Comparison of ENCODE assay signal across 8 mouse cellular contexts in genomic region chr9:63123451-63124438, GRCm38 (mm10). TPM values are rescaled to one million over a fixed set of nuclear protein-coding genes. Genes with fewer than 3 reads are reported as not detected.
DNase-seq lines count a peak whose midpoint lies in the region; ATAC-seq and TF ChIP-seq lines count a peak whose summit lies in the region.

No protein-coding gene starts in this region.

- H3K36me3 ChIP-seq in hindbrain, embryonic 11.5 days (ENCODE audit: control insufficient read depth, insufficient read depth, low read length) = no peaks in the 10 kb centered on the region
- H3K36me3 ChIP-seq in lung, postnatal 0 days (ENCODE audit: insufficient read depth, low read length) = no peaks in the 10 kb centered on the region

- 0 out of 2 replicates have a peak, but pooled peaks cover 2% of the 10 kb centered on the region for H3K4me1 ChIP-seq in hindbrain, embryonic 11.5 days (replicated peaks; ENCODE audit: control insufficient read depth, insufficient read depth, low read length)
- no peaks in the 10 kb centered on the region for H3K4me1 ChIP-seq in lung, postnatal 0 days (ENCODE audit: insufficient read depth, low read depth, low read length)

- 0 out of 2 replicates have a peak, but pooled peaks have one; percentile 23 for TF ChIP-seq EP300 in lung, postnatal 0 days (IDR thresholded peaks at IDR 0.05)

- WGBS in hindbrain, embryonic 11.5 days = 7% methylated on average over 30 of the region's 30 CpGs
- WGBS in lung, postnatal 0 days = 5% methylated on average over 30 of the region's 30 CpGs

- no peaks in the 10 kb centered on the region for H3K27me3 ChIP-seq in hindbrain, embryonic 11.5 days (ENCODE audit: control insufficient read depth, insufficient read depth, low read length)
- H3K27me3 ChIP-seq in lung, postnatal 0 days (replicated peaks; ENCODE audit: insufficient read depth, low read length) = no peaks in the 10 kb centered on the region

- H3K4me2 ChIP-seq in hindbrain, embryonic 11.5 days (replicated peaks; ENCODE audit: low read depth, low read length) = peak overlapping the region; percentile 77
- H3K4me2 ChIP-seq in lung, postnatal 0 days (replicated peaks; ENCODE audit: low read depth, low read length) = peak overlapping the region; percentile 72

- H3K9me3 ChIP-seq in hindbrain, embryonic 11.5 days (ENCODE audit: control insufficient read depth, low read length) = no peaks in the 10 kb centered on the region
- H3K9me3 ChIP-seq in lung, postnatal 0 days (ENCODE audit: low read length) = no peaks in the 10 kb centered on the region

- H3K27ac ChIP-seq in hindbrain, embryonic 11.5 days (ENCODE audit: low read depth, low read length) = no peak overlapping the region
- H3K27ac ChIP-seq in lung, postnatal 0 days (ENCODE audit: low read length) = peak overlapping the region; percentile 84

- H3K4me3 ChIP-seq in hindbrain, embryonic 11.5 days (ENCODE audit: low read depth, low read length) = peak overlapping the region; percentile 32
- H3K4me3 ChIP-seq in lung, postnatal 0 days (ENCODE audit: low read depth, low read length) = peak overlapping the region; percentile 41

- ATAC-seq in hindbrain, embryonic 11.5 days (ENCODE audit: low FRiP score) = peak; percentile 84
- peak; percentile 98 for ATAC-seq in lung, postnatal 0 days

- peak overlapping the region; percentile 61 for H3K9ac ChIP-seq in hindbrain, embryonic 11.5 days (ENCODE audit: low read depth, low read length)
- peak overlapping the region; percentile 35; the same call in 1 of the 2 replicates for H3K9ac ChIP-seq in lung, postnatal 0 days (replicated peaks; ENCODE audit: low read depth)

- peak; percentile 100 for TF ChIP-seq CTCF in lung, postnatal 0 days (IDR thresholded peaks at IDR 0.05)

- peak; percentile 95 for DNase-seq in NIH3T3 (ENCODE audit: low read depth)
- peak; percentile 81 for DNase-seq in cerebellum, adult 9-11 months
- peak; percentile 69 to 94 for DNase-seq in frontal cortex, adult 2 months (ENCODE audit: extremely low spot score in 1 of 2, low spot score in 1 of 2)
- peak; percentile 94 for DNase-seq in hindbrain, embryonic 11.5 days (ENCODE audit: low spot score)
- DNase-seq in layer of hippocampus, postnatal 10 days (ENCODE audit: low spot score in 2 of 2) = peak; percentile 93 to 95
- peak; percentile 97 for DNase-seq in lung, postnatal 0 days (ENCODE audit: low spot score)
- peak; percentile 80 for DNase-seq in ovary, postnatal 10 days (ENCODE audit: low spot score)
- DNase-seq in thymus, postnatal 10 days (ENCODE audit: low spot score in 2 of 2) = peak; percentile 70 to 89

RNA-seq across cellular contexts. Expression of gene Skor1, which starts 25.0 kb away (rescaled TPM):
- 0.11 and 0.14 TPM in 2 replicates for polyA plus RNA-seq in frontal cortex, adult 2 months (2012; rRNA removed)
- 6.6 and 7.4 TPM in 2 replicates for polyA plus RNA-seq in hindbrain, embryonic 11.5 days (2014; fragmentation: Nextera tagmentation; extraction: Ambion mirVana)
- total RNA-seq in layer of hippocampus, postnatal 10 days (2021) = under 1 TPM; 0.09 to 0.20 TPM
- 0.04 TPM in 1 of 2 replicates, not detected in the other for polyA plus RNA-seq in lung, postnatal 0 days (2015; fragmentation: Nextera tagmentation; extraction: Ambion mirVana)
